Mouse (Mus musculus) adrenal gland, postnatal 4 days (tissue): Measurements from ENCODE around the gene Kcnn1. TPM values are rescaled to one million over a fixed set of nuclear protein-coding genes. Genes with fewer than 3 reads are reported as not detected.

Experiments used
- DNase-seq, 2 experiments: peaks; one replicate each; pipeline ENCODE4 v3.0.0; 2021 to 2022; ENCODE audit warnings: low spot score in 2 of 2, mixed read lengths in 2 of 2
- microRNA-seq: library from miRNA; unstranded; fragments of <30 nt; microRNA quantifications from one replicate; pipeline ENCODE4 v1.2.0, GENCODE M21; 2021
- total RNA-seq, 2 experiments: library from RNA; stranded (reverse); gene quantifications; 2 replicates each; pipeline ENCODE4 v1.2.3; 2021

Kcnn1 gene
- total RNA-seq, 2 experiments from 2014 or later: 1.4 to 2.1 TPM

GRCm38 (mm10) chr8:70795370-70795769 is 67.7 kb downstream of the Kcnn1 start:
- DNase-seq: no peak

GRCm38 (mm10) chr8:70794215-70794614 is 68.8 kb downstream of the Kcnn1 start:
- no peak for DNase-seq

- no peak for DNase-seq
Observed at GRCm38 (mm10) chr8:70792700-70793099, 70.4 kb downstream of the Kcnn1 start.

Small RNA genes within 50 kb of the gene (microRNA-seq; reads per million reads assigned to microRNA genes)
- gene Mir7067: 1.6 reads per million
- gene Mir7240: 0.79 reads per million

Other genes with a start within 250 kb of the Kcnn1 start
- gene Lrrc25, start 247.1 kb downstream of the Kcnn1 start, total RNA-seq: 1 to 10 TPM; 2.9 to 3.8 TPM
- 1 to 10 TPM in 1 of 2 experiments, under 1 TPM in 1; 0.59 to 1.8 TPM for gene Gdf15, start 230.8 kb downstream of the Kcnn1 start, total RNA-seq
- 10 to 100 TPM; 62.1 to 76.0 TPM for gene Pgpep1, start 202.9 kb downstream of the Kcnn1 start, total RNA-seq
- 10 to 100 TPM; 96.6 to 99.0 TPM for gene Lsm4, start 190.0 kb downstream of the Kcnn1 start, total RNA-seq
- gene Jund, start 164.3 kb downstream of the Kcnn1 start, total RNA-seq: 100 to 1,000 TPM; 185 to 195 TPM
- under 1 TPM; 0.14 to 0.25 TPM for gene Iqcn, start 159.8 kb downstream of the Kcnn1 start, total RNA-seq
- gene Gm3336, start 144.7 kb downstream of the Kcnn1 start, total RNA-seq: not detected
- gene Pde4c, start 139.5 kb downstream of the Kcnn1 start, total RNA-seq: 1 to 10 TPM; 2.2 to 5.6 TPM
- 10 to 100 TPM; 58.9 to 59.7 TPM for gene Rab3a, start 108.6 kb downstream of the Kcnn1 start, total RNA-seq
- 100 to 1,000 TPM in 1 of 2 experiments, 10 to 100 TPM in 1; 93.1 to 109 TPM for gene Mpv17l2, start 102.3 kb downstream of the Kcnn1 start, total RNA-seq
- gene Pik3r2, start 86.5 kb downstream of the Kcnn1 start, total RNA-seq: 10 to 100 TPM; 72.0 to 78.8 TPM
- gene Mast3, start 58.2 kb downstream of the Kcnn1 start, total RNA-seq: 10 to 100 TPM; 34.5 to 40.9 TPM
- gene Il12rb1, start 54.8 kb downstream of the Kcnn1 start, total RNA-seq: under 1 TPM; 0.22 to 0.37 TPM
- 10 to 100 TPM; 14.6 to 15.7 TPM for gene Arrdc2, start 23.5 kb downstream of the Kcnn1 start, total RNA-seq
- gene Ccdc124, start 10.7 kb upstream of the Kcnn1 start, total RNA-seq: 10 to 100 TPM; 36.8 to 38.6 TPM
- under 1 TPM; 0.14 to 0.17 TPM for gene Slc5a5, start 29.5 kb upstream of the Kcnn1 start, total RNA-seq
- gene Rpl18a, start 34.2 kb upstream of the Kcnn1 start, total RNA-seq: 1,000 to 10,000 TPM; 1,999 to 2,049 TPM
- gene Map1s, start 42.7 kb upstream of the Kcnn1 start, total RNA-seq: 10 to 100 TPM; 45.4 to 48.9 TPM